Mouse (Mus musculus): ENCODE measurements at regions not wholly inside any gene's neighbourhood (a gene's known extent, or its start where the extent isn't known, plus 50 kb on each side); places are given as distances from the start of the nearest gene placed in this dataset.
A peak's percentile ranks its signal among the peaks of the same experiment; 100 is the strongest.

DNA sequence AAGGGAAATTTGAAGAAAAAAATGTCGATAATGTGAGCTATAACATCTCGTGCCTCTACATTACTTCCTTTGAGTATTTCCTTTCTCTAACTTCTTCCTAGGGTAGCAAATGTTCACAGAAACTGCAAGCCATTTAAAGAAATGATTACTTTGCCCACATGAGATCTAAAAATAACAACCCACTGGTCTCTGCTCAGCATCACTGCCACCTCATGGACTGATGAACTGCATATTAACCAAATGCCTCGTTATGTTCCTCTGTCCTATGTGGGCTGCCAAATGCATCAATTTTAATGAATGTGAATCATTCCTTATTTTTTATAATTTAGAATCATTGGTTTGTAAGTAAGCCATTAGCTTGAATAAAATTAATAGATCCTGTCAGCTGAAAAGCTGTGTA is 590.0 kb upstream of the Nr3c2 start:
- no peak for DNase-seq (ENCODE audit: low read depth, low spot score)

DNA sequence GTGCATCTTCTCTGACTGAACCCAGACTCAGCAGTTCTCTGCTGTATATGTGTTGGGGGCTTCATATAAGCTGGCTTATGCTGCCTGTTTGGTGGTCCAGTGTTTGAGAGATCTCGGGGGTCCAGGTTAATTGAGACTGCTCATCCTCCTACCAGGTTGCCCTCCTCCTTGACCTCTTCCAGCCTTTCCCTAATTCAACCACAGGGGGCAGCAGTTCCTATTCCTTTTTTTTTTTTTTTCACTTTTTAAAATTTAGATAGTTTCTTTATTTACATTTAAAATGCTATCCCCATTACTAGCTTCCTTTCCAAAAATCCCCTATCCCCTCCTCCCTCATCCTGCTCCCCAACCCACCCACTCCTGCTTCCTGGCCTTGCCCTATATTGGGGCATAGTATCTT is 570.7 kb upstream of the Nr3c2 start:
- no peak for DNase-seq (ENCODE audit: low read depth, low spot score)

DNA sequence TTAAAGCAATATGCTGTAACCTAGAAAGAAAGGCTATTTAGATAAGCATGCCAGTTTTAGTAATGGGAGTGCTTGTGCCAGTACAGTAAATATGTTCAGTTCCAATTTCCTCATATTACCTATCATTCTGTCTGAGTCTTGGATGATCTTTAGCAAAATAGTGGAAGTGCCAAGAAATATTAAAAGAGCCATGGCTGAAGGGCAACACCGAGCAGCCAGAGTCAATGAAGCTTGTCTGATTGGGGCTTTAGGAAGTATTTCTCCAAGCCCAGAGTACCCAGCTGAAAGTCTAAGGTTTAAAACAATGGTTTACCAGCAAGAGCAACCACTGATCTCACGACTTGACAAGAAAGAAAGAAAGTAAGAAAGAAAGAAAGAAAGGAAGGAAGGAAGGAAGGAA is 556.2 kb upstream of the Nr3c2 start:
- DNase-seq (ENCODE audit: low read depth, low spot score), result no peak

DNA sequence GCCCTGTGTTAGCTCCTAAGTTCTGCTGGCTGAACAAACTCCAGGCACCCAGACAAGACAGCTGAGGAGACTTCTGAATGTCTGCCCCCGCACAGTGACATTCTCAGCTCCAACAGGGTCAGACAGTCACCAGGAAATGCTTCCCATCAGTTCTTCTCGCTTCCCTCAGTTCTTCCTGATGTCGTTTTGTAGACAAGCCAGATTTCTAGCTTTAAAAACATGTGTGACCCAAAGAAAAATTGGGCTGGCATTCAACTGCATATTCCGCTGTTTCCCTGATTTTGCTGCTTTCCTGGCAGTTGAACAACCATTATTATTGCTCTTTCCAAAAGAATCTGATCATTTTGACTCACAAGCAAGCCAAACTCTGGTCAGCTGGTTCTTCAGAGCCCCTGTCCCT is 553.1 kb upstream of the Nr3c2 start:
- DNase-seq (ENCODE audit: low read depth, low spot score), result peak; percentile 21

DNA sequence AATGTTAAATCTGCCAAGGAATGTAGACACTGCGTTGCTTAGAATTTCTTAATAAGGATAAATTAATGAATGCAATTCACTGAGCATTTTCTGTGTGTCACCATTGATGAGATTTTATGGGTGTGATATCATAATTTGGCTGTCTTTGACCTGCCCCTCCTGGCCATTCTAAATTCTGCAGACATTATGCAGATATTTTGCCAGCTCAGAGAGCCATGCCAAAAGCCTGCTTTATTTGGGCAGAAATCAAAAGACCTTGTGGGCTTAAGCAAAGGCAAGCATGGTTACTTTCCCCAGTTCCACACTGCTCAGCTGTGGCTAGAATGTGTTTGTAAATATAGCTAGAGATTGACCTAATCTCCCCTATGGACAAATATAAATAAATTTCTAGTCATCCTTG is 552.4 kb upstream of the Nr3c2 start:
- peak; percentile 8 for DNase-seq (ENCODE audit: low read depth, low spot score)

DNA sequence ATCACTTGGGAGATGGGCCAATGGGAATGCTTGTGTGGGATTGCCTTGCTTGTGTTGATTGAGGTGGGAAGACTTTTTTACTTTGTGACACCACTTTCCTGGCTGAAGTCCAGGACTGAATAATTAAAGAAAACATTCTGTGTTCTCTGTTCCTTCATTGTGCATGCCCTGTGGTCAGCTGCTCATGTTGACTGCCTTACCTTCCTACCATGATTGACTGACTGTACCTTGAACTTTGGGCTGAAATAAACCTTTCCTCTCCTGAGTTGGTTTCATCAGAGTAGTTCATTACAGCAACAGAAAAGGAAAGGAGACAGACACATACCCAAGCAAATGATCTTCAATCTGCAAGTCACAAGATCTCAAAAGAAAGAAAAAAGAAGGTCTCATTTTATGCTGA is 524.9 kb upstream of the Nr3c2 start:
- DNase-seq (ENCODE audit: low read depth, low spot score), result no peak

DNA sequence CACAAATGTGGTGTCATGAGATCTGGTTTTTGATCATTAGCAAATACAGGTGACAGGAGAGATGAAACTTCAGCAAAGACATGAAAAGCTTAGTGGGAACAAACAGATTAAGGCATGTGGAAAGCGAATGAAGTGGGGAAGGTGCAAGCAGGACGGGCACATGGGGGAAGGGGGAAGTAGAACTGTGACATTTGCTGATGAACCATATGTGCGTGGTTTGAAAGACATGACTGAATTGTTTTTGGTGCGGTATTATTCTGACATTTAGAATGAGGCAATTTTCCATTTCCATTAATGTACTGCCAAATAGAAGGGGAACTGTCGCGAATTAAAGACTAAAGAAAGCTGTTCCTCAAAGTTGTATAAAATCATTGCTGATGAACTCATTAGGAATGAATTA is 521.5 kb upstream of the Nr3c2 start:
- no peak for DNase-seq (ENCODE audit: low read depth, low spot score)

DNA sequence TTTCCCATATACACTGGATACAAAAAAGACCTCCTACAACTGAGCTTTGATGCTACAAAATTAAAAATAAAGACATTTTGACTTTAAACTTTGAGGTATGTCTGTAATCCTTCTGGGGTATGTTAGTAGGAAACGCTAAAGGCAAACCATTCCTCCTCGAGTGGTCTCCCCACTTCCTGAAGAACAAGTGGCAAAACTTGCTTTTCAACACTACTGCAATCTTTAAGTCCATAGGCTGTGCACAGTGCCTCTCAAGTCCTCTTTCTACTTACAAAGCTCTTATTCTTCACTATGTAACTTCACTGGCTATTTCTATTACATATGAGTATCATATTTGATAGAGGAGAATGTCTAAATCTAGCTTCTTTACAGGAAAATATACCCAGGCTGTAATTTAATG is 517.6 kb upstream of the Nr3c2 start:
- DNase-seq (ENCODE audit: low read depth, low spot score), result no peak

DNA sequence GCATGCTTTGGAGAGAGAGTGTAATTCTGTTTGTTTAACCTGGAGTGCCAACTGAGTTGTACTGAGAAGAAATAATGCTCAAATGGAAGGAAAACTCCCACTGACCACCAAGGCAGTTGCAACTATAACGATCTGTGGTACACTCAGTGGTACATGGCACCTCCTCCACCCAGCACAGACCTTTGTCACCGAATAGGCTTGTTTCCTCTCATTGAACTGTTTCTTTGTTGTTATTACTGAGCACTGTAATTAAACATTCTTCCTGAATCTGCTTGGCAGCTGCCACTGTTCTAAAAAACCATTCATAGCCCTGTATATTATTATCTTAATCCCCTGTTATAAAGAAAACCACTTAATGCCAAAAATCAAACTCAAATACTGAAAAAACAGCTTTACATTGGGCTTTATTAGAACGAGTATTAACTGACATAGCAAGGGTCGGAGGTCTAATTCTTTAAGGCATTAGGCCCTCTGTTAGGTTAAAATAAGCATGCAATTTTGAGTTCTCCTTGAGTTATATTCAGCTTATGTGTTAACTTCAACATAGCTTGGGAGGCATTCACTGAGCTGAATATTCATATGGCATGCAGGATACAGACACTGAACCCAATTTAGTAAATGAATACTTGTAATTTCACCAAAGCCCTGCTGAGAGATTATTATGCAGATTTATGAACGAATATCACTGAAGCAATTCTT is 515.5 kb upstream of the Nr3c2 start:
- no peak for DNase-seq (ENCODE audit: low read depth, low spot score)

DNA sequence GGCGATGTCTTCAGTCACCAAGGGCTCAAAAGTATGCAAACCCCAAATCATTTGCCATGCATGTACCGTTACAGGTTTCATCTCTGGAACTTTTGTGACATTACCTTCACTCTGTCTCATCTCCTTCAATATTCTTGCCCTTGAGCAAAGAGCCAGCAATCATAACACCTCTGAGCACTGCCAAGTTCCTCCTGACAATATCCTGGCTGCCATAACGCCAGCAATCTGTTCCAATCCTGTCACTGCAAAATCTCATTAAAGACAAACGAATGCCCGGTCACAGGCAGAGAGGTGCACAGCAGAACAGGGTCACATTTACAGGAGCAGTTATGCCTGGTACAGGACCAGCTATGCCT is 515.0 kb upstream of the Nr3c2 start:
- no peak for DNase-seq (ENCODE audit: low read depth, low spot score)

DNA sequence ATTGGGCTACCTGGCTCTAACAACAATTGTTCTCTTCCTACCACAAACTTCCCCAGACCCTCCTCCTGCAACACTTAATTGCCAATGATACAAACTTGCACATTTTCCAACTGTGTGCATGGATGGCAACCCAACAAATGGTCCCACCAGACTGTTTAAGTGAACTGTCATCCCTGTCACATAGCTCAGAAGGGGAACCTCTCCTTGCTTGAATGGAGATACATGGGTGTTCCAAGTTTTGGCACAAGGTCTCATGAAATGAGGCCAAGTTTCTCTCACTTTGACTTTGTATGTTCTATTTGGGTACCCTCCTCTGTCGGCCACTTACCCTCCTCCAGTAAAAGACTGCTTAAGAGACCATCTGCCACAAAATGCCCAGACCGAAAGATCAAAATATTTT is 507.2 kb upstream of the Nr3c2 start:
- no peak for DNase-seq (ENCODE audit: low read depth, low spot score)

DNA sequence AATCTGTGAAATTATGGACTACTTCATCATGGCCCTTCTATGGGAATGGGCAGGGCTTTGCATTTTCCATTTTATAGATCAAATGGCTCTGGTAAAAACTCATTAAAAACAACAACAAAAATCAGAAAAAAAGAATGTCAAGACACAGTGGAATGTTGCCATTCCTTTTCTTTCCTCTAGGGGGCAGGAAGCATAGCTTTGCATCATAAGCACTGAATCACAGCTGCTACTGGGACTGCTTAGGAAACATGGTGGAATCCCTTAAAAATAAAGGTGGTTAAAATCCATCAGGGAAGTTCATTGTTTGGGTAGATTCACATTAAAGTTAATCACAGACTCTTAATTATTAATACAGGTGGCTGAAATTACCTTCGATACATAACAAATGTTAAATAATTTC is 476.8 kb upstream of the Nr3c2 start:
- no peak for DNase-seq (ENCODE audit: low read depth, low spot score)

DNA sequence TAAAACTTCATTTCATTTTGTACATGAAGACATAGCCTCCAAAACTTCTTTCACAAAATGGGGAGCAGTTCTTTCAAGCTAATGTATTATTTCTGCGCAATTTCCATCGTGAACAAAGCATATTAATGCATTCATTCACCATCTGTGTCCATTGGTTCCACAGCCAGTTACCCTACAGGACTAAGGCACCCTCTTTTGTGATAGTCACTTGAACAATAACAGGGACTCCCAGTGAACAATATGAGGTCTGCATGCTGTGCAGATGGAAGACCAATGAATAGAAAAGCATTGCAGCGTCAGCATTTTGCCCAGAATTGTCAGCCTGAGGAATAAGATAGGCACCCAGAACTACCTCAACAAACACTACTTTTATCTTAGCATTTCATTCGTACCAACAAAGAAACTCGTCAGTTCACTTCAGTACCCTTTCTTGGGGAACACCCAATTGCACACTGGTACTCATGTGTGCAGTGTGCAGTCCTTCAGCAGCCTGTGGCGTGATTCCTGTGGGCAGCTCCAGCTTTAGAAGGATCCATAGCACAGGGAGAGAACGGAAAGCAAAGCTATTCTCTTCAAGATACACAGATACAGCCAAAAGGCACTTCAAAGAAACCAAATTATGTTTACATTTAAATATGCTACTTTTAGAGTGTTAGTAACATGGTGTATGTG is 476.2 kb upstream of the Nr3c2 start:
- no peak for DNase-seq (ENCODE audit: low read depth, low spot score)

DNA sequence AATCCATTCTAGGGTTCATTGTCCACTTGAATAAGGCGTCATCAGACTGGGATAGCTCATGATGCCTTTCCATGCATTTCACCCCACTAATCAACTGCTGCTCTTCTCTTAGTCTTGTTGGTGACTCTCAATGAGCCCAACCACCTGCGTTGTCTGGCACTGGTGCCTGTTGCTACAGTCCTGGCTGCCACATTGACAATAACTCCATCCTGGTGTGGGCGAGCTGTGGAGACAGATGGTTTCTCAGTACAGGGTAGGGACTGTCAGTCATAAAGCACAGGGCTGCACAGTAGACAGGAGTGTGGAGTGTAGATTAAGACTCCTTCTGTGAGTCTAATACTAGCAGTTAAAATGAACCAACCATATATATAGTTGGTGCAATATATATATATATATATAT is 469.4 kb upstream of the Nr3c2 start:
- no peak for DNase-seq (ENCODE audit: low read depth, low spot score)

DNA sequence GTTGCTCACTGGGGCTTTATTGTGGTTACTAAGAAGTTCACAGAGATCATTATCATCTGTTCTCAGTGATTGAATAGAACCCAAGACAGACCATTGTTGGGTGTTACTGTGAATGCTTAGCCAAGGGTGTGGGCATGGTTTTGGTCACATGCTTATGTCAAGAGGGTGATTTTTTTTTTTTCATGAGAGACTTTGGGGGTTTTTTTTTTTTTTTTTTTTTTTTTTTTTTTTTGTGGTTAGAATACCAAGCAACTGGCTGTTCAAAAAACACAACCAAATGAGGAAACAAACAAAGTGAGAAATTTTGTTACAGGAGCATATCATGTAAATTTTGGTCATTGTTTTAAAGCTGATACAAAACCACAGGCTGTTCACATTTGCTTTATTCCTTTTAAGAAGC is 466.4 kb upstream of the Nr3c2 start:
- DNase-seq (ENCODE audit: low read depth, low spot score), result no peak

DNA sequence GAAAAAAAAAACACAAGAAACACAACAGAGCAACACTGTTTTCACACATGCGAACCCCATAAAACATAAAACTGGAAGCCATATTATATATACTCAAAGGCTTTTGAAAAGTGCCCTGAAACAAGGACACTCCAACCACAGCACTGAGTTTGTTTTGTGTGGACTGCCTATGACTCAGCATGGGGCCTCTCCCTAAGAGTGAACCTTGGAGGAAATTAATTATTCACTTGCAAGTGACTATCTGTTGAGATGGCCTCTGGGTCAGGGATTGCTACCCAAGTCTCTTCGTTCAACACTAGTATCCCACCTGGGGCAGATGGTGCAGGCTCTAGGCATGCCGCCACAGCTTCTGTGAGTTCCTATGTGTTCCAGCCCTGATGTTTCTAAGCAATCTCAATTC is 461.3 kb upstream of the Nr3c2 start:
- DNase-seq (ENCODE audit: low read depth, low spot score), result no peak

DNA sequence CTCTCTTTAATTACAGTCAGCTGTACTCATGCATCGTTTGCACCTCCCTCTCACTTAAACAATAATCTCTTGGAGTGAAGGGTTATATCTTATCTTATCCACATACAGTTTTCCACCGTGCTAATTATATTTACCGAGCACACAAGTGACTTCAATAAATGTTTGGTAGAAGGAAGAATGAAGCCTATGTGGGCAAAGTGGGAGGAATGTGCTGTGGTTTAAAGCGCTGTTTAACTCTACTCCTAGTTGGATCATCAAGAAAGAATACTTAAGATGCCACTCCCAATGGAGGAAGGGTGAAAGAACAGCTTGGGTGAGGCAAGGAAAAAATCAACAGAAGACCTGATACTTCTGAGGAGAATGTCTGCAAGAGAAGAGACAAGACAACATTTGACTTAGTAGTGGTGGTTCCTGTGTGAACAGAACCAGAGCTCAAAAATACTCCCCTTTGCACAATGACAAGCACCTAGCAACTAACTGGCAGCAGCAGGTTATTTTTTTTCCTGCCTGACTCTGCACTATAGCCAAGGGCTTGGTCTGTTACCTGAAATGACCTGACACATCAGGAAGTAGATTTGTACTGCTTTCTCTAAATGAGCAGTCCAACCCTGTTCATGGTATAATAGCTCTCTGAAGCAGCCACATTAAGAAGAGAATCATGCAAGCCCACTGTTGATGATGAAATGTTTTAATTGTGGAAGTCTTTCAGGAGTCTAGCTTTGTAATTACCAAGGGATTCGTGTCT is 424.6 kb upstream of the Nr3c2 start:
- no peak for DNase-seq (ENCODE audit: low read depth, low spot score)

DNA sequence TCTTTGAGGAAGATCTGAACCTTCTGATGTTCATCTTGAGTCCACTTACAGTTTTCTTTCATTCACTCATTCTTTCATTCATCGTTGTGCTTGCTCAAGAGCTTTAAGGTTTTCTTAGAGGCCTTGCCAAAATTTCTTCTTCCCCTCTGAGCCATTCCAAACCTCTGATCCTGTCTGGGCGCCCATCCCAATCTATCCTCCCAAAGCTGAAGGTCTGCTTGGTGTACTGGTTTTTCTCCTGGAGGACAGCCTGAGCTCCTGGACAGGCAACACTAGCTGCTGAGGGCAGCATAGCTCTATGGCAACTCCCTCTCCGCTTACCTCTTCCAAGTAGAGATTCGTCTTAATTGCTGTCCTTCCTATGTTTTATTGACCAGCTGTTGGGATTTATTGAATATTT is 420.3 kb upstream of the Nr3c2 start:
- DNase-seq (ENCODE audit: low read depth, low spot score), result no peak

DNA sequence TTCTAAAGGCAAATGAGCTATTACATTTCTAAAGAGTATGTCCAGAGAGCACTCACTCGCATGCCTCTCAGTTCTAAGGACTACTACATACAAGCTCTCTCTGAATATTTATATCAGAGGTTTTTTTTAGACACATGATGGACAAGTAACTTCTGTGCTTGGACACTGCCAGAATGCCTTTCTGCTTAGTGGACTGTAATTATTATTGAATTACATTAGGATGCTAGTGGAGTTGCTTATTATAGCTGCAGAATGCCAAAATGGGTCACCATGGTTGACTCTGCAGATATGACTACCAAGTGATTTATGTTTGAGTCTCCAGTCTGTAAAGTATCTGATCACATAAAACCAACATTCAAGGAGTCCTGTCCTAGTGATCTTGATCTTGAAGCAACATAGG is 395.6 kb upstream of the Nr3c2 start:
- peak; percentile 85 for DNase-seq (ENCODE audit: low read depth, low spot score)

DNA sequence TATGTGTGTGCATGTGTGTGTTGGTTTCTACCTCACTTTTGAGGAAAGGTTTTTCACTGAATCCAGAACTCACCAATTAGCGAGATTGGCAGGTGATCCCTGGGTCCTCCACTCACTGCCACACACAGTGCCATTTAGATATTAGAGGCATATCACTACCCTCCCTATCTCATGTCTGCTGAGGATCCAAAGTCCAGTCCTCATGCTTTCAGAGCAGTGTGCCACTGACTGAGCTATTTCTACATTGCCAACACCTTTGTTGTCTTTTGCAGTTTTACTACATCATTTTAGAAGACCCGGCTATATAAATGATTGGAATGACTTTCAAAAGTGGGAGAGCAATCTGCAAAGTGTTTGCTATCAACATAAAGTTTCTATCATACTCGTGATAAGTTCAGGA is 392.0 kb upstream of the Nr3c2 start:
- no peak for DNase-seq (ENCODE audit: low read depth, low spot score)

DNA sequence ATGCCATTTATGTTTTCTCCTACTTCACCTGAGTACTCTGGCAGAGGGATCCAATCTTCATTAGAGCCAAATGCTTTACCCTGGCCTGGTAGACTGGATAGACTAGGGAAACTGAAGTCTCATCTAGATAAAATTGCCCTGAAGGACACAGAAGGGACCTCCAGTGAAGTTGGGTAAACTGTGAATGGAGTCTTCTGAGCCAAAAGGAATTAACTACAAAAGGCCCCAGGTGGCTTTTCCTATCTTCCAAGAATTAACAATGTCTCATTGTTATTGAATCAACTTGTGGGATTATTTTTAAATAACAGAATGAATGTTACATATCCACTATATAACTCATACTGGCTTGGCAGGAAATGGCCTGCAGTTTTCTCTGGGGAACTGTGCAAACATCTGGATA is 390.0 kb upstream of the Nr3c2 start:
- DNase-seq (ENCODE audit: low read depth, low spot score), result no peak

DNA sequence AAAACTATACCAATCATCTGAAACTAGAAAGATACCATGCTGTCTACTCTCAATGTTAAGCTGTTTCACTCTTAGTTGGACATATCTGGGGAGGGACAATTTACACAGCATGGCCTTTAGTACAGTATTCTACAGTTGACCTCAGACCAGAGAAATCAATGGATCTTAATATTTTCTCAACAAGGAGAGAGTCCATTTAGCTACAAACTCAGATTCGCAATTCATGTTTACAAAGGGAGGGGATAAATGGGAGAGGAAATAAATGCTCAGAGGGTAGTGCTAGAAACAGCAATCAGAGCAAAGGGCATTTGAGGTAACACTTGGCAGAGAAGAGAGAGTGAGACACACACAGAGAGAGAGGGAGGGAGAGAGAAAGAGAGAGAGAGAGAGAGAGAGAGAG is 385.1 kb upstream of the Nr3c2 start:
- DNase-seq (ENCODE audit: low read depth, low spot score), result no peak

DNA sequence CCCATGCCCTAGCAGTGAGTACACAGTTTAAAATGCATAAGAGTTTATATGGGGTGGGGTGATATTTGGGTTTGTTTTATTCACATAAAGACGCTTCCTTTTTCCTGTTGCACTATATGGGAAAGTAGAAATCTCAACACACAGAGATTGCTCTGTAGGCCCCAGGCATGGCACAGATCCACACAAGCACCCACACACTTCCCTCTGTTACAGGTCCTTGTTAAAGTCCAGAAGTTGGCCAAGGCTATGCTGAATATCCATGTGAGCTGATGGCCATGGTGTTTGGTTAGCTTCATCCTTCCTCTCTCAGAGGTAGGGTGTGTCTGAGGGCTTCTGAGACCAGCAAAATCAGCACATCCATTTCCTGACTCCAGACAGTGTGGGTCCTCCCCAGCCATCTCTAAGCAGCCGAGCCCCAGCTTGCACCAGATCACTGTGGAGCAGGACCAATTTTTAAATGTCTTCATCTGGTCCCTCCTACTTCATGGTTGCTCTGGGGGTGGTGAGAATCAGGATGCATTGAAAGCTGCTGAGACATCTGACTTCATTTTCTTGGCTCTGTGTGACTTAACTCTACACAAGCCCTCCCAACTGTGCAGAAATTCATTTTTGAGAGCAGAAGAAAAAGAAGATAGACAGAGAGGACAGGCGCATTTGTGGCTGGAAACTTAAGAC is 360.3 kb upstream of the Nr3c2 start:
- no peak for DNase-seq (ENCODE audit: low read depth, low spot score)

Data from skeletal muscle tissue, adult 2 months (tissue).